In genomic region chr14:56554716-56555115, GRCm38 (mm10) we compare ENCODE assay signal across 28 mouse cellular contexts.
"Had no signal": no experiment of that assay in that cellular context is flagged by ENCODE, and none has a peak within 500 bp of the region (broad histone marks: within the 10 kb centered on the region; RNA-seq: fewer than 3 reads in every experiment).

No protein-coding gene starts in this region.

- H3K9ac ChIP-seq: embryonic facial prominence, embryonic 12.5 days; embryonic facial prominence, embryonic 13.5 days; embryonic facial prominence, embryonic 15.5 days; forebrain, embryonic 12.5 days; forebrain, embryonic 13.5 days; forebrain, embryonic 15.5 days; forebrain, postnatal 0 days had no signal

- H3K4me1 ChIP-seq: embryonic facial prominence, embryonic 10.5 days; embryonic facial prominence, embryonic 12.5 days; embryonic facial prominence, embryonic 13.5 days; embryonic facial prominence, embryonic 15.5 days; forebrain, embryonic 10.5 days; forebrain, embryonic 12.5 days; forebrain, embryonic 13.5 days; forebrain, embryonic 15.5 days had no signal

- H3K27me3 ChIP-seq: embryonic facial prominence, embryonic 12.5 days; embryonic facial prominence, embryonic 13.5 days; embryonic facial prominence, embryonic 15.5 days; forebrain, embryonic 12.5 days; forebrain, embryonic 13.5 days; forebrain, embryonic 15.5 days had no signal

- DNase-seq: cerebellum, adult 8-10 months; cerebellum, adult 9-10 months; cerebellum, adult 9-11 months; cerebellum, postnatal 10 days; cerebellum, postnatal 14 days; cerebellum, postnatal 25 days; cerebellum, postnatal 36 days; embryo, embryonic 11 days; forebrain, postnatal 0 days; gastrocnemius, adult 2 months; gastrocnemius, postnatal 10 days; gastrocnemius, postnatal 14 days; gastrocnemius, postnatal 25 days; gastrocnemius, postnatal 36 days; heart, adult 11 months; heart, adult 18-20 months; heart, adult 2 months had no signal

- ATAC-seq: forebrain, embryonic 13.5 days; forebrain, embryonic 14.5 days; forebrain, embryonic 15.5 days; forebrain, embryonic 16.5 days; forebrain, postnatal 0 days had no signal

- H3K4me2 ChIP-seq: embryonic facial prominence, embryonic 12.5 days; embryonic facial prominence, embryonic 13.5 days; embryonic facial prominence, embryonic 15.5 days; forebrain, embryonic 12.5 days; forebrain, embryonic 13.5 days; forebrain, embryonic 15.5 days had no signal

- H3K27ac ChIP-seq: embryonic facial prominence, embryonic 10.5 days; embryonic facial prominence, embryonic 12.5 days; embryonic facial prominence, embryonic 13.5 days; embryonic facial prominence, embryonic 15.5 days; forebrain, embryonic 10.5 days; forebrain, embryonic 12.5 days; forebrain, embryonic 13.5 days; forebrain, embryonic 15.5 days; gastrocnemius, adult 2 months; heart, adult 2 months had no signal

- H3K4me3 ChIP-seq: embryonic facial prominence, embryonic 10.5 days; embryonic facial prominence, embryonic 12.5 days; embryonic facial prominence, embryonic 13.5 days; embryonic facial prominence, embryonic 15.5 days; erythroblast, embryonic 14.5 days; forebrain, embryonic 10.5 days; forebrain, embryonic 12.5 days; forebrain, embryonic 13.5 days; forebrain, embryonic 15.5 days; gastrocnemius, adult 2 months; heart, adult 2 months had no signal

- H3K9me3 ChIP-seq: embryonic facial prominence, embryonic 10.5 days; embryonic facial prominence, embryonic 12.5 days; embryonic facial prominence, embryonic 13.5 days; embryonic facial prominence, embryonic 15.5 days; forebrain, embryonic 10.5 days; forebrain, embryonic 12.5 days; forebrain, embryonic 13.5 days; forebrain, embryonic 15.5 days had no signal
